Mouse (Mus musculus) 3T3-L1 (cell line): Measurements from ENCODE around the gene Uhrf1.
A peak's percentile ranks its signal among the peaks of the same experiment; 100 is the strongest.
"Not testable (repeated sequence)": the region's sequence is repeated elsewhere in the genome, so short reads cannot be mapped to it uniquely, and the experiment has no call there.

Experiments used
- DNase-seq: peaks from one replicate; pipeline ENCODE4 v3.0.0-alpha.2; 2015; ENCODE audit warnings: low read depth, low spot score

The Uhrf1 gene

DNA sequence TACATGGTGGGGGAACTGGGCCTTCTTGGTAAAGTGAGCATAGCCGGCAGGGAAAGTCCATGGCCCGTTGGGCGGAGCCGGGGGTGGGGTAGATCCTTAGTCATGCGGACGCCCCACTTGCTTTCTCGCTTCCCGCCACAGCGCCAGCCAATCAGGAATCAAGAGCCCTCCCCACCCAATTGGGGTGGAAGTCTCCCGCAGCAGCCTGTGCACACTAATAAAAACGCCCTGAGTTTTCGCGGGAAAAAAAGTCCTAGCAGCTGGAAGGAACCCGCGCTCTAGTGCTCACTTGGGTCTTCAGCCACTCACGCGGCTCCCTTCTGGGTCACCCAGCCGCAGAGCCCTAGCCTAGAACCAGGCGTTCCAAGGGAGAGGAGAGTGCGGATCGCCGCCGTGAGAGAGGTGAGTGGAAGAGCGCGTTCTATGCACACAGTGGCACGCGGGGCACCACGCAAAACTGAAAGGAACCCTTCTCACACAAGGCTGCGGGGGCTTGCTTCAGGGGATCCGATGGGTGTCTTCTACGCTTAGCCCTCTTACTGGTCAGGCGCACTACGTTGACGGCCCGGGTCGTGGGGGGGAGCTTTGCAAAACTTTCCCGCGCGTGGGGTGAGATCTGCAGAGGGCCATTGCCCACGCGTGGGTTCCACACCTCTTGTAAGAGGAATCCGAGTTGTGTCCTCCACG, at the start of gene Uhrf1:
Gene Uhrf1 (plus strand): TSS at position 162 of the 687 bp plus-strand sequence.
- DNase-seq = peak; percentile 97

DNA sequence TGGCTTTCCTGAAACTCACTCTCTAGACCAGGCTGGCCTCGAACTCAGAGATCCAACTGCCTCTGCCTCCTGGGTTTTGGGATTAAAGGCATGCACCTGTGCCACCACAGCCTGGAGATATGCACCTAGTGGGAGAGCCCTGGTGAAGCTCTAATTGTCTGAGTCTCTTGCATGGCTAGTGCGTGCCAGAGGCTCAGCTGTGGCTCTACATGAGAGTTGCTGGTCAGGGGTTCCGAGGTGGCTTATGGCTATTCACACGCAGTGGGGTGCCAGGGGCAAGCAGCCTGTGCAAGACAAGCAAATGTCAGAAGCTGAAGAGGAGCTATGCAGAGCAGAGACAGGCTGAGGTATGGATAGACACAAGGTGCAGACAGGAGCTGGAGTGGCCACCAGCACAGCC, 48.4 kb upstream of the Uhrf1 start:
- no peak for DNase-seq

DNA sequence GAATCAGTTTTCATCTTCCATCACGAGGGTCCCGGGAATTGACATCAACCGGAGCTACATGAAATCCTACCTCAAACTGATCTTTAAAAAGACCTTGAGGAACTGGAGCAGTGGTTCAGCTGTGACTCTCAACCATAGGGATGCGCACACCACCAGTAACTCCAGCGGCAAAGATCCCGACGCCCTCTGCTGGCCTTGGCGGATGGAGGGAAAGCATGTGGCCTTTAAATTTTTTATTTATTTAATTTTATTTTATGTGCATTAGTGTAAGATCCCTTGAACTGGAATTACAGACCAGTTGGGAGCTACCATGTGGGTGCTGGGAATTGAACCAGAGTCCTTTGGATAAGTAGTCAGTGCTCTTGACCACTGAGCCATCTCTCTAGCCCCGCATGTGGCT, 47.7 kb upstream of the Uhrf1 start:
- peak; percentile 86 for DNase-seq

DNA sequence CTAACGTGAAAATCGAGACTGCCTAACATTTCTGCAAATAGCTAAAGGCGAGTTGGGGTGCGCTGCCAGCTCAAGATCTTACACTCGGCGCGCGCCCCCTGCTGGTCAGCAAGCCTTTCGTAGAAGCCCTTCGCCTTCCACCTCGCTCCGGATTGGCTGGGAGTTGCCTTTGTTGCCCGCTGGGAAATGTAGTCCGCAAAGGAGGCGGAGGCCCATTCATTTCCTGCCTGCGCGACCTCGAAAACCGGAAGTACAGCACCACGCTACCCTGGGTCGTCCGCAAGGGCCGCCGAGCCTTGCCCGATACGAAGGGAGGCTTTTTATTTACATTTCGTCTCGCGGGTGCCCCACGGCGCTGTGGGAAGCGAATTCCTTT, 47.3 kb upstream of the Uhrf1 start:
- DNase-seq = peak; percentile 100

DNA sequence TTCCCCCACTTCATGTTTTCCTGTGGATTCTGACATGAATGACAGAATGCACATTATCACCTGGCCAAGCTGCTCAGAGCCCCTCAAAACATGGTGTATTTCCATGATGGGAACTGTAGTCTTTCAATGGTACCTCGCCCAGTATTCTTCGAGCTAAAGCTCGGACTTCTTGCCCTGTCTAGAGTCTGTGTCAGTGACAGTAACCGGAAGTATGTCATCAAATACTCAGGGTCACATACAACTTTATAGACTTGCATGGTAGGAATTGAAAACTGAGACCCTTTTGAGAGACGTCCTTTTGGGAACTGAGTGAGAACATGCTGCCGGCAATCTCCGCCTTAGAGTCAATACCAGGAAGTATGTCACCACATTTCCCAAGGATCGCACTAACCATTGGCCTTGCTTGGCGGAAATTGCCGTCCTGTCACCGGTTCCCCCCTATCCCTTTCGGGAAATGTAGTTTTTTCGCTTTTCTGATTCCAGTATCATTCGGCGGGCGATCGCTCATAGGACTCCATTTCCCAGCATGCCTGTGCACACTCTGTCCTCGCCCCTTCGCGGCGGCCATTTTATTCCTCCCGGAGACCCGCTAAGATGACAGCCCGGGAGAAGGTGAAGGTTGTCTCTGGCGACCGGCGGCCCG, 46.8 kb upstream of the Uhrf1 start, which contains the start of gene Fem1a:
Gene Fem1a (plus strand): TSS at position 572 of the 643 bp plus-strand sequence.
- DNase-seq = peak; percentile 100

DNA sequence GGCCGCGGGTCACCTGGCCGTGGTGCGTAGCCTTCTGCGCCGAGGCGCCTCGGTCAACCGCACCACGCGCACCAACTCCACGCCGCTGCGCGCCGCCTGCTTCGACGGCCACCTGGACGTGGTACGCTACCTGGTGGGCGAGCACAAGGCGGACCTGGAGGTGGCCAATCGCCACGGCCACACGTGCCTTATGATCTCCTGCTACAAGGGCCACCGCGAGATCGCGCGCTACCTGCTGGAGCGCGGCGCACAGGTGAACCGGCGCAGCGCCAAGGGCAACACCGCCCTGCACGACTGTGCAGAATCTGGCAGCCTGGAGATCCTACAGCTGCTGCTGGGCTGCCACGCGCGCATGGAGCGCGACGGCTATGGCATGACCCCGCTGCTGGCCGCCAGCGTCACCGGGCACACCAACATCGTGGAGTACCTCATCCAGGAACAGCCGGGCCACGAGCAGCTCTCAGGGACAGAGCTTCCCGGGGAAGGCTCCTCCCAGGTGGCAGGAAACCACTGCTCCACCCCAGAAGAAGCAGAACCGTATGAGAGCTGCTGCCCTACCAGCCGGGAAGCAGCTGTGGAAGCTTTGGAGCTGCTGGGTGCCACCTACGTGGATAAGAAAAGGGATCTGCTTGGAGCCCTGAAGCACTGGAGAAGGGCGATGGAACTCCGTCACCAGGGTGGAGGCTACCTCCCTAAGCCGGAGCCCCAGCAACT, 45.8 kb upstream of the Uhrf1 start:
- no peak for DNase-seq

DNA sequence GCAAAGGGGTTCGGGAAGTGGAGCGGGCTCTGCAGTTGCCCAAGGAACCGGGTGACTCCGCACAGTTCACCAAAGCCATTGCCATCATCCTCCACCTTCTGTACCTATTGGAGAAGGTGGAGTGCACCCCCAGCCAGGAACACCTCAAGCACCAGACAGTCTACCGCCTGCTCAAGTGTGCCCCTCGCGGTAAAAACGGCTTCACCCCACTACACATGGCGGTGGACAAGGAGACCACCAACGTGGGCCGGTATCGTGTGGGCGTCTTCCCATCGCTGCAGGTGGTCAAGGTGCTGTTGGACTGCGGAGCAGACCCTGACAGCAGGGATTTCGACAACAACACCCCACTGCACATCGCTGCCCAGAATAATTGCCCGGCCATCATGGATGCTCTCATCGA, 44.9 kb upstream of the Uhrf1 start:
- DNase-seq = not testable (repeated sequence)

DNA sequence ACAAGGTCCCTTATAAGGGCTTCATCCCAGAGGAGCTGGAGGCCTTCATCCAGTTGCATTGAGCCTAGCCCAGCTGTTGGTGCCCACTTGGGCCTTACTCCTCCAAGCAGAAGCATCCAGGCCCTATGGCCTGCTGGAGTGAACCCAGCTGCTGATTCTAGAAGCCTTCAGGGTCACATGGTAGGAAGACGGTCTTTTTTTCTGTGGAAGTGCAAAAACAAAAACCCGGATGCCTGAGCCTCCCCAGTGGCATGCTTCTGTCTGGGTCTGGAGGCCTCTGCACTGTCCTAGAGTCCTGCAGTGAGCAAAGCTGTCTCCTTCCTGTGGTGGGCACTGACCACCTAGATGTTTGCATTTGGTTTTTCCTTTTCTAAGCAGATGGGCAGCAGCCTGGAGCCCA, 44.3 kb upstream of the Uhrf1 start:
- DNase-seq = not testable (repeated sequence)

DNA sequence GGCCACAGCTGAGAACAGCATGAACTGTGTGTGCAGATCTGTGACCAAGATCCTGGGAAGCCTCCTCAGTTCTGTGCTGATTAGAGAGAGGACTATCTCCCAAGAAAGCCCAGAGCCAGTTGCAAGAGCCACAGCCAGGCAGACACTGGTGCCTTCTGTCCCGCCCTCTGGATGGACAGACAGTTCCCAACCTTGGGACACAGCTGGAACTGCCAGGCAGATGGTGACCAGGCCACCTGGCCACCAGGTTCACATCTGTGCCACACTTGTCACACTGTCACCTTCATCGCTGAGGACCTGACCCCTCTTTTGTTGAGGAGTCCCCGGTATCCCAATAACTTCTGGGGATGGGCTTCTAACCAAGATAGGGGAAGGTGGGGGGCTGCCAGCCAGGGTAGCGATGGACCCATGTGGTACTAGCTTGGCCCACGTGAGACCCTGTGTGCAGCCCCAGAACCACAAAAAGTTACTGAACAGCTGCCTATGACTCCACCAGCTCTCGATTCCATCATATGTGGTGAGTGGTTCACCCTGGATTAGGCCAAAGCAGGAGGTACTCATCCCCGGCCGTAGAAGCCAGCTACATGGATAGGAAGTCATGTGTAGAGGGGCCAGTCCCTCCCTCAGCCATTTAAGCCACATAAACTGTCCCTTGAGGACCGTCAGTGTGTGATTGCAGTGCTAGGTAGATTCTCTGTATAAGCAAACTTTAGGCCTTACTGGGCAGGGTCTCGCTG, 43.7 kb upstream of the Uhrf1 start:
- no peak for DNase-seq

DNA sequence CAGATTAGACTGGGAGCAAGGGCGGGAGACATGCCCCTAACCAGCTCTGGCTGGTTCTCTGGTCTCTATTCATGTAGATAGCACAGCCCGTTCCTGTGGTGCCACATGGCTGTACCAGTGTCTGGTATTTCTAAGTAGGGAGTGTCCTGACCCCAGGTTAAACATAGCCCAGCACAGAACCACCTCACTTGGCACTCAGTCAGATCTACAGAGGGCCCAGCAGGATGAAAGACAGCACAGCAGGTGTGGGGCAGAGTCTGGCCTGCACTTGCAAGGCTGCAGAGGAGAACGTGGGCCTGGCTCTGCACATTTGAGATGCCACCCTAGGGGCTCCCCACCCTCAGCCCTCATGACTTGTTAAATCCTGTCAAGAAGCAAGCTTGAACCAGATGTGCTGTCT, 42.0 kb upstream of the Uhrf1 start:
- no peak for DNase-seq

DNA sequence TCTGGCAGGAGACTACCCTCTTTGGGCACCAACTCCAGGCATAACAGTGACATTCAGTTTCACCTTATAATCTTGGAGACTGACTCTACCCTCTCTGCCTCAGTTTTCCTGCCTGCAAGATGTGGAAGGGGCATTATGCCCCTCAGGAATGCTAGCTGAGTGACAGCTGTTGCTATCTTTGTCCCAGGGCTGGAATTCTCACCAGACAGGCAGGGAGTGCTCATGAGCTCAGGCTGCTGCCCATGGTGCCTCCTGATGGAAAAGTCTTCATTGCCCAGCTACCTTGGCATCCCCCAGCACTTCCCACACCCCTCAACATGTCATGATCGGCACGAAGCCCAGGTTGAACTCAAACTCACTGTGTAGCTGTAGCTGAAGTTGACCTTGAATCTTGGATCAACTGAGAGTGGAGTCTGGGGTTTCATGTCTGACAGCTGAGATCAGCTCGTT, 40.5 kb upstream of the Uhrf1 start:
- no peak for DNase-seq

DNA sequence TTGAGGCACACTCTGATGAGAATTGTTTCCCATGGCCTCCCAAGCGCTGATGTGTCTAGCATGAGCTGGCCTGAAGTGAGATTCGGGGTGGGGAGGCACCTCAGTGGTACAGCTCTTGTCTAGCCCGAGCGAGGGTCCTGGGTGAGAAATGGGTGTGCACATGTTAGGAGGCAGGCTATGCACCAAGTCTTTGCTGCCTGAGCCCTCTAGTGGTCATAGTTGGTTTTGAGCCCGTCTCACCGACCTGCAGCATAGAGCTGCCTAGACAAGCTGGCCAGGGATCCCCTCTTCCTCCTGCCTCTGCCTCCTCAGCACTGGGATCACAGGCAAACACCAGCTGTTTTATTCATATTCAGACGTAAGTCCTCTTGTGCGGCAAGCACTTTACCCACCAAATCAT, 39.1 kb upstream of the Uhrf1 start:
- peak; percentile 89 for DNase-seq

DNA sequence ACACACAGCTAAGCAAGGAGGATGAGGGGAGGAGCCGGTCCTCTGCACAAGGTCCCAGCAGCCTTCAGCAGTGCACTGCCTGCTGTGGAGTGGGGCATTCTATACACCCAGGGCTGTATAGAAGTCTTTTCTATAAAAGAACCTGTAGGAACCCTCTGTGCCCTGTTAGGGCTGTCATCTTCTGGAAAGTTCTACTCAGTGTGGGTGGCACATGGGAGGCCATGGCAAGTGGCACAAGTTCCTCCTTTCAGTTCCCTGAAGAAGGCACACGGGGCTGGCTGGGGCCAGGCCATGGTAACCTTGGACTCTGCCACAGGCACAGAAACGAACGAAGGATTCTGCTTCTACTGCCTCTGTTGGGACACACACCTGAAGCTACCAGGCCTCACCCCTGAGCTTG, 38.1 kb upstream of the Uhrf1 start:
- no peak for DNase-seq

DNA sequence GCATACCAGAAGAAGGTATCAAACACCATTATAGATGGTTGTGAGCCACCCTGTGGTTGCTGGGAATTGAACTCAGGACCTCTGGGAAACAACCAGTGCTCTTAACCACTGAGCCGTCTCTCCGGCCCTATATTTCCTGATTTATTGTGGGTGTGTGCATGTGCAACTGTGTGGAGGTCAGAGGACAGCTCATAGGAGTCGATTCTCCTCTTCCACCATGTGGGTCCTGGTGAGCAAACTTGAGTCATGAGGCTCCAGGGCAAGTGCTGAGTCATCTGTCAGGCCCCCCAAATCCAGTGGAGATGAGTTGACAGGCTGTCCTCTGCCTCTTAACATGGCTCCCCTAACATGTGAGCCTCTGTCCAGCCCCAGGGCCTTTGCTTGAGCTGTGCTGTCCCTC, 37.3 kb upstream of the Uhrf1 start:
- peak; percentile 94 for DNase-seq

DNA sequence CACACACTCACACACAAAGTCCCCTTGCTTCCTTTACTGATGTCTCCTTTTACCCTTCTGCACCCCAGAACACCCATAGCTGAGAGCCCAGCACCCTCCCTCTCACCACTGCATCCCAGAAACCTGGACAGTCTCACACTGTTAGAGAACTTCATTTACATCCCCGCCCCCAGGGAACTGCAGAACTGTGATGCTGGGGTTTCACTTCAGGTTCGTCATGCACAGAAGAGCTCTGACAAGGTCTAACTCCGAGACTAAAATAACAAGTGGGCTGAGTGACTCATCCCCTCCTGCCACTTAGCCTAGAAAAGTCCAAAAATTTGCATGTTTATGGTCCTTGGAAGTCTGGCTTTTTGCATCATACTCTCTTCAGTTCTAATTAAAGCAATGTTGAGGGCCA, 36.9 kb upstream of the Uhrf1 start:
- peak; percentile 96 for DNase-seq

DNA sequence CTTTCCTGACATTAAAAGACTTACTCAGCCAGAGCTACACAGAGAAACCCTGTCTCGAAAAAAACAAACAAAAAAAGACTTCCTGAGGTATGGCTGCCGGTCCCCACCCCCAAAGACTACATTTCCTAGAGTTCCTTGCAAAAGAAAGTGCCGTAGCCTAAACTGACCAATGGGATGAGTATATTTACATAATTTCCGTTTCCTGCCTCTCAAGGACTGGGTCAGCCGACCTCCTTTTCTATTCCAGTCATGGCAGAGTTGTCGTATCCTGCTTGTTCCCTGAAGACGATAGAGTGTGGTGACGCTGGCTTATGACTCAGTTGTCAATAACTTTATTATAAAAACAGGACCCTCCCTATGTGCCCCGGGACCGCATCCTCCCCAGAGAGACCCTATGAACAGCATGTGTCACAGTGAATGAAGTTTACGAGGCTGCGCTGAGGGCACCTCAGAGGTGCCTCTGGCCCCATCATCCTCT, 33.9 kb upstream of the Uhrf1 start:
- peak; percentile 47 for DNase-seq

DNA sequence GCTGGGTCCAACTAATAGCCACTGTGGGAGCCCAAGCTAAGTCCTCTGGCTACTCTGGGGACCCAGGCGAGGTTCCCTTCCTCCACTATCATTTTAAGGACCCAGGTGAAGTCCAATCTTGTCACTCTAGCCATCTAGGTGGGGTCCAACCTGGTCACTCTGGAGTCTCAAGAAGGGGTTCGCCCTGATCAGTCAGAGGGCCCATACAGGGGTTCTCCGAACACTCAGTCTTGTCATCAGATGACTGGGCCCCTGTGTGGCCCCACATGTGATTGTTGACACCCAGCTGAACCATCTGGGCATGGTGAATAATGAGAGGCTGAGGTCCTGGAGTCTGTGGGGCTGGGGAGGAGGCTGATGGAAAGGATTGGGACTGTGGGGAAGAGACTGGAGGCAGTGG, 33.4 kb upstream of the Uhrf1 start:
- no peak for DNase-seq

DNA sequence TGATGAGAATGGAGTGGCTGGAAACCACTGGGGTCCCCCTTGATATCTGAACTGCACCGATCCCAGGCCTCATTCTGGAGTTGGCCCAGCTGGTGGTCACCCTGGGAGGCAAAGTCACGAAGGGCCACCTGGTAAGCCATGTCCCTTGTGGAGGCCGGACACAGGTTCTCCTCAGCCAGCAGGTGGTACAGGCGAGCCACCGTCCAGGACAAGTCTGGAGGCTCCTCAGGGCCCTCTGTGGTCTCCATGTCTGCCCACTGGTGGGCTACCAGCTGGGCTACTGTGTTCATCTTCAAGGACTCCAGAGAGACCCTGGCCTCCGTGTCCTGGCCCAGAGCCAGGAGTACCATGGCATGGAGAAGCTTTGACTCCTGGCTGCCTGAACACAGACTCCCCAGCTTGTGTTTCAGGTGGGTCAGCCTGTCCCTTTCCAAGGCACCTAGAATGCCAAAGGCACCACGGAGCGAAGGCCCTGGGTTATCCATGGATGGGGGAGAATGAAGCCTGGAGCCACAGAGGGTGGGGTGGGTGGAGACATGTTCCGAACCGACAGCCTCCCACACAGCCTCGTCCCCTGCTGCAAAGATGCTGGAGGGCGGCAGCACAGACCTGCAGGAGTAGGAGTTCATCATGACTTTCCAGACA, 31.4 kb upstream of the Uhrf1 start:
- DNase-seq = no peak

DNA sequence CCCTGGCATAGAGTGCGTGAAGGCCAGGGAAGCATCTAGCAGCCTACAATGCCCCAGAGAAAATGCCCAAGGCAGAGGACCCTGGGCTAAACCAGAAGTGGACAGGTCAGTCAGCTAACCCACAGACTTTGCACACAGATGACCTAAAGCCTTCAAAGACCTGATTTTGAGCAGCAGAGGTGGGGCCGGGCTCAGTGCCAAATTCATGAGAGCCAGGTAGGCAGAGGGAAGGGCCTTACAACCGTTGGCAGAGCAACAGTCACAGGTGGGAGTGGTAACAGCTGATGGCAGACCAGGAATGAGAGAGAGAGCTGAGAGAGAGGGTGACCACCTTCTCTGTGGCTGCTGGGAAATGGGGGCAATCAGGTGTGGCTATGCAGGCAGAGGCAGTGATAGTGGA, 30.5 kb upstream of the Uhrf1 start:
- no peak for DNase-seq

DNA sequence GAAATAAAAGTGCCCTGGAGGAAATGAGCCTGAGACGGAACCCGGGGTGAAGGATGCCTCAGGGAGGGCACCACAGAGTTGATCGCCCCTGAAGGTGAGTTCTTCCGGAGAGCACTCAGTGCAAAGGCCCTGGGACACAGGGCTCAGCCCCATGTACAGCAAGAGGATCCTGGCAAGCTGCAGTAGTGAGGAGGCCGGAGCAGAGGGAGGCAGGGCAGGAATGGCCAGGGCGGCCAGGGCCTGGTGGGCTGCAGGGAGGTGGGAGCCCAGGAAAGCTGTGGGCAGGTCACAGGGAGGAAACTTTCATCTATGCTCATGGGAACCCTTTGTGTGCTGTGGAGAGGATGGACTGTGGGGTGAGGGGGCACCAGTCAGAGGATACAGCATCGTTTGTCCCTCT, 29.6 kb upstream of the Uhrf1 start:
- DNase-seq = no peak

DNA sequence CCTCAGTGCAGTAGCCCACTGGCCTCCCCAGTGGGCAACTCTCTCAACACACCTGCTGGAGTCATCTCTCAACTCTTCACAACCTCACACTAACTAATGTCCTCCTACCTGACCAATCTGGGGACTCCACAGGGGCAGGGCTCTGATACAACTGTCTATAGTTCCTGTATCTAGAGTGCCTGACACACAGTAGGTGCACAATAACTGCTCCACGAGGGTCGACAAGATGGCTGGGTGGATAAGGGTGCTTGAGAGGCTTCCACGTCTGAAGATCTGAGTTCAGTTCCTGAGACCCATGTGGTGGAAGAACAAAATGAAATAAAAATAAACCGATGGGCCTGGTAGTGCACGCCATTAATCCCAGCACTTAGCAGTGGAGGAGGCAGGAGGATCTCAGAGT, 29.1 kb upstream of the Uhrf1 start:
- no peak for DNase-seq
